Mouse (Mus musculus) lung, postnatal 0 days (tissue): Measurements from ENCODE around the gene Lrrc26.

Experiments used
- CTCF ChIP-seq: IDR thresholded peaks from 2 replicates; pipeline ENCODE4 v1.5.1; 2016; ENCODE audit warnings: antibody characterized with exemption, mild to moderate bottlenecking
- EP300 ChIP-seq: IDR thresholded peaks from 2 replicates; pipeline ENCODE4 v1.6.1; 2016; ENCODE audit warnings: antibody characterized with exemption, mild to moderate bottlenecking, control low read depth

GRCm38 (mm10) chr2:25242101-25242506 is 47.6 kb upstream of the Lrrc26 start, which contains the start of the genes Rnf208 and Cysrt1:
- no peak for TF ChIP-seq CTCF
- TF ChIP-seq EP300, result no peak
